Mouse (Mus musculus) neural tube, embryonic 14.5 days (tissue): ENCODE measurements around the gene Dqx1. TPM values are rescaled to one million over a fixed set of nuclear protein-coding genes. Genes with fewer than 3 reads are reported as not detected.

ENCODE experiments used
- ATAC-seq: fragments of 200-750 bp; cut with Nextera tagmentation; 2 replicates; pipeline ENCODE4 v1.8.0; 2017; ENCODE audit warnings: low read depth, mild to moderate bottlenecking, moderate TSS enrichment, moderate library complexity
- H3K27ac ChIP-seq: fragments of 300-500 bp; sonication (generic); 2 replicates; pipeline ENCODE4 v1.5.1; 2014; ENCODE audit warnings: low read depth, mild to moderate bottlenecking, control low read depth, low read length, moderate library complexity, mixed read lengths
- H3K27me3 ChIP-seq: fragments of 300-500 bp; sonication (generic); 2 replicates; pipeline ENCODE4 v1.6.1; 2014; ENCODE audit warnings: low read length; ENCODE audit not compliant: control insufficient read depth, insufficient read depth
- H3K36me3 ChIP-seq: fragments of 300-500 bp; sonication (generic); 2 replicates; pipeline ENCODE4 v1.6.1; 2014; ENCODE audit warnings: low read length, mixed read lengths; ENCODE audit not compliant: control insufficient read depth, insufficient read depth
- H3K4me1 ChIP-seq: fragments of 300-500 bp; sonication (generic); 2 replicates; pipeline ENCODE4 v1.6.1; 2014; ENCODE audit warnings: low read length; ENCODE audit not compliant: control insufficient read depth, insufficient read depth
- H3K4me2 ChIP-seq: fragments of 300-500 bp; sonication (generic); 2 replicates; pipeline ENCODE4 v1.6.1; 2014; ENCODE audit warnings: mild to moderate bottlenecking, low read depth, low read length, control low read depth
- H3K4me3 ChIP-seq: fragments of 300-500 bp; sonication (generic); 2 replicates; pipeline ENCODE4 v1.5.1; 2014; ENCODE audit warnings: low read depth, low read length, control low read depth, mixed read lengths
- H3K9ac ChIP-seq: fragments of 300-500 bp; sonication (generic); replicated peaks from 2 replicates; pipeline ENCODE4 v1.6.1; 2014; ENCODE audit warnings: low read depth, mild to moderate bottlenecking, control low read depth, low read length, mixed read lengths
- H3K9me3 ChIP-seq: fragments of 300-500 bp; sonication (generic); 2 replicates; pipeline ENCODE4 v1.6.1; 2016; ENCODE audit warnings: low read length; ENCODE audit not compliant: control insufficient read depth
- WGBS: fragments of 180-500 bp; shearing (Covaris S2); extraction: QIAGEN DNeasy Blood & Tissue Kit; methylation state at CpG from one replicate; pipeline ENCODE4 v1.1.7; 2014; 5-methylcytosine and 5-hydroxymethylcytosine counted together
- polyA plus RNA-seq: library from polyadenylated mRNA; unstranded; fragments of >200 nt; fragmentation: Nextera tagmentation; extraction: Ambion mirVana; gene quantifications from 2 replicates; pipeline ENCODE4 v1.2.1, GENCODE M21; 2014

Gene Dqx1
- polyA plus RNA-seq, 1 experiment from 2014 or later: 0.24 TPM

DNA sequence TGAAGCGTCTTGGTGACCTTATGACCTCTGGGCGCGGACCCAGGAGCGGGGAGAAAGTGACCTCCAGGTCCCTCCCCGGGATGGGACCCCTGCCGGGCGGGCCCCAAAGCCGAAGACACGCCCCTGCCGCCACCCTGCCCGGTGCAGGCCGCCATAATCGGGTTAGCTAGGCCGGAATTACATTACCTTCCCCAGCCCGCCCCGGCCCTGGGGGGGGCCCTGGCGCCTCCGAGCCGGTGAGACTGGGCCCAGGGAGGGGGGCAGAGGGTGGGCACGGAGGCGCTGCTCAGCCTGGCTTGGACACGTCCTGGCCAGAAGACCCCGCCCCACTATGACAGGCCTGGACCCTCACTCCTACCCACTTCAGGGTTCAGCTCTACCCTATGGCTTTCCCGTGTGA, 13.6 kb downstream of the Dqx1 start:
- peaks cover 64% of the 10 kb centered on the region for H3K27me3 ChIP-seq
- H3K36me3 ChIP-seq: no peaks in the 10 kb centered on the region
- no peak overlapping the region for H3K9ac ChIP-seq
- WGBS: 1% methylated on average over 23 of the region's 24 CpGs
- ATAC-seq: peak; percentile 32; the same call in 1 of the 2 replicates
- no peak overlapping the region for H3K4me2 ChIP-seq
- no peak overlapping the region for H3K27ac ChIP-seq
- no peaks in the 10 kb centered on the region for H3K4me1 ChIP-seq
- no peaks in the 10 kb centered on the region for H3K9me3 ChIP-seq
- no peak overlapping the region for H3K4me3 ChIP-seq

- Histone ChIP-seq H3K4me1 (peaks cover 14% of the 10 kb centered on the region), H3K27ac (no peak overlapping the region), H3K9ac (no peak overlapping the region), H3K4me3 (no peak overlapping the region), H3K4me2 (no peak overlapping the region), H3K9me3 (no peaks in the 10 kb centered on the region), H3K27me3 (peaks cover 37% of the 10 kb centered on the region), H3K36me3 (0 out of 2 replicates have a peak, but pooled peaks cover 2% of the 10 kb centered on the region)
- ATAC-seq: no peak
- WGBS: 14% methylated on average over 2 of the region's 2 CpGs
These were observed 17.3 kb downstream of the Dqx1 start for GRCm38 (mm10) chr6:83074979-83075378.

GRCm38 (mm10) chr6:83077630-83078323, 20.1 kb downstream of the Dqx1 start, which contains the start of gene Pcgf1:
Gene Pcgf1 (plus strand): TSS chr6:83077869.
- peak within 1 kb of the TSS; percentile 86 for H3K27ac ChIP-seq
- under 1% methylated on average over 54 of the region's 54 CpGs for WGBS

DNA sequence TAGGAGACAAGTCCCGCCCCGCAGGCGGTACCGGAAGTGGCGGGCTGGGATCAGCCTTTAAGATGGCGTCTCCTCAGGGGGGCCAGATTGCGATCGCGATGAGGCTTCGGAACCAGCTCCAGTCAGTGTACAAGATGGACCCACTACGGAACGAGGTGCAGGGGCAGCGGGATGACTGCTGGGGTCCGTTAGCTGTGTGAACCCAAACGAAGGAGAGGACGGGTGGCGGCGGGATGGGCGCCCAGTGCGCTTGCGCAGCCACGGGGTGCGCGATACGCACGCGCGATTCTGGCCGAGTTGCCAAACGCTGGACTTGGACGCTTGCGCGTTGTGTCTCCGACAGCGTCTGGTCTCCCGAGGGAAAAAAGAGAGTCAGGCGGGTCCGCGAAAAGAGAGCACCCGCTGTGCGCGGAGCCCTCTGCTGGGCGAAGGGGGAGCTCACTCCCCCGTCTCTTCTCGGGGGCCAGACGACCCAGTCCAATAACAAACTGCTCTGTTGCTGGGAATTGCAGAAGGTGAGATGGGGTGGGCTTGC, 20.7 kb downstream of the Dqx1 start:
- H3K9me3 ChIP-seq: no peaks in the 10 kb centered on the region
- peak overlapping the region; percentile 76 for H3K4me3 ChIP-seq
- under 1% methylated on average over 46 of the region's 46 CpGs for WGBS
- H3K36me3 ChIP-seq: peaks cover 10% of the 10 kb centered on the region; the same call in 1 of the 2 replicates
- peak overlapping the region; percentile 86 for H3K27ac ChIP-seq
- H3K4me2 ChIP-seq: peak overlapping the region; percentile 96
- H3K27me3 ChIP-seq: peaks cover 17% of the 10 kb centered on the region
- H3K9ac ChIP-seq: peak overlapping the region; percentile 62
- H3K4me1 ChIP-seq: peaks cover 14% of the 10 kb centered on the region
- ATAC-seq: peak; percentile 93

More at GRCm38 (mm10) chr6:83077630-83078323, 20.1 kb downstream of the Dqx1 start, which contains the start of gene Pcgf1:
- peaks cover 14% of the 10 kb centered on the region for H3K4me1 ChIP-seq
- H3K4me3 ChIP-seq: peak within 1 kb of the TSS; percentile 76
- H3K9ac ChIP-seq: peak within 1 kb of the TSS; percentile 86
- H3K36me3 ChIP-seq: peaks cover 10% of the 10 kb centered on the region; the same call in 1 of the 2 replicates
- H3K27me3 ChIP-seq: peaks cover 16% of the 10 kb centered on the region
- ATAC-seq: peak; percentile 78
- peak within 1 kb of the TSS; percentile 96 for H3K4me2 ChIP-seq
- no peaks in the 10 kb centered on the region for H3K9me3 ChIP-seq

DNA sequence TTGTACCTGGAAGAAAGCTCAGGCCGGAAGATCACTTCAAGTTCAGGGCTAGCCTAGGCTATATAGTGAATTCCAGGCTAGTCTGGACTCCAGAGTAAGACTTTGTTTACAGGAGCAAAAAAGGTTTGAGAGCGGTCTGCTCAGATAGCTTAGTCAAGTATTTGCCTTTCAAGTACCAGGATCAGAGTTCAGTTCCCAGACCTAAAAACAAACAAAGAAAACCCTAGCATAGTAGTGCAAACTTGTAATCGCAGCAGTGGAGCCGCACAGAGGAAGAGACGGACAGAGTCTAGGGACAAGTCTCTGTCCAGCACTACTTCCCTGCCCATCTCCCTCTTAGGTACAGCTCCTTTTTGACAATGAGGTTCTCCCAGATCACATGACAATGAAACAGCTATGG, 22.6 kb downstream of the Dqx1 start:
- Histone ChIP-seq H3K9me3 (no peaks in the 10 kb centered on the region), H3K4me3 (no peak overlapping the region), H3K36me3 (peaks cover 10% of the 10 kb centered on the region; the same call in 1 of the 2 replicates), H3K27ac (no peak overlapping the region), H3K9ac (no peak overlapping the region), H3K4me2 (no peak overlapping the region), H3K27me3 (peaks cover 18% of the 10 kb centered on the region), H3K4me1 (peaks cover 14% of the 10 kb centered on the region)
- no peak for ATAC-seq
- WGBS: 99% methylated on average over 5 of the region's 5 CpGs

- peaks cover 8% of the 10 kb centered on the region for H3K4me1 ChIP-seq
- H3K27me3 ChIP-seq: peaks cover 35% of the 10 kb centered on the region
- 16% methylated on average over 5 of the region's 5 CpGs for WGBS
- no peak overlapping the region for H3K27ac ChIP-seq
- no peak overlapping the region for H3K9ac ChIP-seq
- no peak overlapping the region for H3K4me3 ChIP-seq
- no peak overlapping the region for H3K4me2 ChIP-seq
- no peak for ATAC-seq
- peaks cover 10% of the 10 kb centered on the region; the same call in 1 of the 2 replicates for H3K36me3 ChIP-seq
- H3K9me3 ChIP-seq: no peaks in the 10 kb centered on the region
These were observed 25.9 kb downstream of the Dqx1 start for GRCm38 (mm10) chr6:83083497-83083896.

DNA sequence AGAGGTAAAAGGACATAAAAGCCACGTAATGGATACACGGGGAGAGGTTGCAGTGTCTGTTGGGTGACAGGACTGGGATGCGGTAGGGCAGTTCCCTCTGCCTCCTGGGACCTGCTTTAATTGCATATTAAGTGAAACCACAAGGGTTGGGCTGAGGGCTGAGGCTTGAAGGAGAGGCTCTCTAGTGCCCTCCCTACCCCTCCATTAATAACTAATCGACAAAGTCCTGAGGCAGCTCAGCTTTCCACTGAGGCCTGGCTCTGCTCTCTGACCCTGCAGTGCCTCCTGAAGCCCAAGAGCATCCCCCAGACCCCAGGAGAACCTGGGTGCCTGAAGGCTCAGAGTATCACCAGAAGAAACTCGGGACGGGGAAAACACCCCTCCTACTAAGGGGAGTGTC, 26.8 kb downstream of the Dqx1 start:
- H3K9me3 ChIP-seq: no peaks in the 10 kb centered on the region
- no peak overlapping the region for H3K27ac ChIP-seq
- no peak overlapping the region for H3K9ac ChIP-seq
- peaks cover 4% of the 10 kb centered on the region for H3K4me1 ChIP-seq
- H3K4me2 ChIP-seq: no peak overlapping the region
- WGBS: 7% methylated on average over 6 of the region's 6 CpGs
- H3K4me3 ChIP-seq: no peak overlapping the region
- H3K27me3 ChIP-seq: peaks cover 42% of the 10 kb centered on the region
- no peak for ATAC-seq
- H3K36me3 ChIP-seq: peaks cover 10% of the 10 kb centered on the region; the same call in 1 of the 2 replicates

DNA sequence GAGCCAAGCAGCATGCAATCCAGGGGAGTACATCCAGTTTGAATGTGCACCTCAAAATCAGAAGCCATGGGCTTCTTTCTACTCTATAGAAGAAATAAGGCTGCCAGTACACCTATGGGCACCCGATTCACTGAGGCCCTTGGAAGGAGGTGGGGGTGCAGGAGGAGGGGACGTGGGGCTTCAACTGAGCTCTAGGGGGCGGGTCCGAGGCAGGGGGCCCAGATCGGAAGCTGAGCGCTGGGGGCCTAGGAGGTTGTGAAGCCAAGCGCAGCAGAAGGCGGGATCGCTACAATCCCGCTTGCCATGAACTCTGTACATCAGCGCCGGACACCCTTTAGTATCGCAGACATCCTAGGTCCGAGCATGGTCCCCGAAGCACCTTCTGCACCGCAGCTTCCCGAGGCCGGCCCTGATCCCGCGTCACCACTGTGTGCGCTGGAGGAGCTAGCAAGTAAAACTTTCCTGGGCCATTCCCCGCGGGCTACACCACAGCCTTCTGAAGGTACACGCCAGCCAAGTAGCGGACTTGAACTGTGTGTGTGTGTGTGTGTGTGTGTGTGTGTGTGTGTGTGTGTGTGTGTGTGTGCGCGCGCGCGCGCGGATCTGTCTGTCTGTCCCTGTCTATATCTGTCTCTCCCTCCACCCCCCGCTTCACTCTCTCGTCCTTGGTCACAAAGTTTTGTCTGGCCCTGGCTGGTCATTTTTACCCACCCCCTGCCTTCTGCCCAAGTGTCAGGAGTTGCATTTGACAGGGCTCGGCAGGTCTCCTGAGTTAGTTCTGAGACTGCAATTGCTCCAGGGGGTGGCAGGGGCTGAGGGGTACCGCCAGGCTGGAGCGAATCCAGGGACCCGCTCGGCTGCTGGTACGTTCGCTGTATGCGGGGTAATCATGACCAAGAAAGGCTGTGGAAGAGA, 28.7 kb downstream of the Dqx1 start, which contains the start of gene Lbx2:
Gene Lbx2, plus strand, starts transcription at position 247 of the 915 bp plus-strand sequence.
- WGBS: 1% methylated on average over 35 of the region's 42 CpGs
- H3K9me3 ChIP-seq: no peaks in the 10 kb centered on the region
- H3K4me2 ChIP-seq: no peak within 1 kb of the TSS
- H3K36me3 ChIP-seq: no peaks in the 10 kb centered on the region
- H3K9ac ChIP-seq: no peak within 1 kb of the TSS
- H3K4me1 ChIP-seq: no peaks in the 10 kb centered on the region
- no peak for ATAC-seq
- peaks cover 47% of the 10 kb centered on the region for H3K27me3 ChIP-seq
- no peak within 1 kb of the TSS for H3K27ac ChIP-seq
- H3K4me3 ChIP-seq: no peak within 1 kb of the TSS
